ENCODE assay signal across 1 mouse cellular context in the genomic region with DNA sequence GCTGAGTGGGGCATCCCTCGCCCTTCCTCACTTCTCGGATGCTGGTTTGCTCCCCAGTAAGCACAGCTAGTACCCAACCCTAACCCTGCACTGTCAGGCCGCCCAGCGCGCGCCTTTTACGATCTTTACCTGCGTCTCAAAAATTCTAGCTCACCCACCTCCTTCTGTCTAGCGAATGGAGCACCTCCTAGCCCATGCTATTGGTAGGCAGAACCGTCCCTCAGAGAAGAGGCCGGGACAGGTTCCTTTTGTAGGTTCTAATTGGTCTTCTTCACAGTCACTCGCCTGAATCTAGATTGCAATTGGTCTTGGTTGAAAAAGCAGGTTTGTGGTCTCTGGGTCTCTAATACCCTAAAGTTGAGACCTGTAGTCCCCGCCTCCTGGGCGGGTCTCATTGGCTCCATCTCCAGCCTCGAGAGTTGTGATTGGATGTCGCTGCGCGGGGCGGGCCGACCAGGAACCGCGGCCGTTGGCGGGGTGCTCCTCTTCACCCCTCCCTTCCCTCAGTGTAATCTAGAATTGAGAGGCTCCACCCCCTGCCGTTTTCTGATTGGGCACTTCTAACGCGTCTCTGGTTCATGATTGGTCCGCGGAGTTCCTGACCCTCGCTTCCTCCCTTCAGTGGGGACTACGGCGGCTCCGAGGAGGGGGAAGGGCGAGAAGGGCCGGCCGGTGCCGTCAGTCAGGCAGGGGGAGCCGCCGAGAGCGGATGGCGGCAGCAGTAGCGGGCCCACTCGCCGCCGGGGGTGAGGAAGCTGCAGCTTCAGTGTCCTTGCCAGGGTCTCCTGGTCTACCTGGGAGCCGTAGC.
A peak's percentile ranks its signal among the peaks of the same experiment; 100 is the strongest.
TF ChIP-seq lines count a peak whose summit lies in the region.

TSS of gene Fbxo24 (minus strand) at position 505 of the 808 bp plus-strand sequence.
TSS of gene Lrch4 (plus strand) at position 624 of the 808 bp plus-strand sequence.
TSS of gene Gm20605 (plus strand) at position 678 of the 808 bp plus-strand sequence.

TF ChIP-seq in MEL, 35 proteins besides CTCF, POLR2A, EP300 and RAD21 (continued from another document):
- TF ChIP-seq E2F4 (IDR thresholded peaks at IDR 0.05; ENCODE audit: borderline replicate concordance, low read depth, low read length) (peak; percentile 55; the same call in 1 of the 2 replicates), HCFC1 (IDR thresholded peaks at IDR 0.05; ENCODE audit: low read depth, low read length) (peak; percentile 93), CHD2 (IDR thresholded peaks at IDR 0.05; ENCODE audit: low read length) (peak; percentile 86), POLR2AphosphoS2 (IDR thresholded peaks at IDR 0.05; ENCODE audit: low read length) (peak; percentile 72), MYB (IDR thresholded peaks at IDR 0.05; ENCODE audit: low read depth, low read length) (peak; percentile 73; the same call in 1 of the 2 replicates), KAT2A (conservative IDR thresholded peaks at IDR 0.05; ENCODE audit: low read depth, low read length) (peak; percentile 62), ZKSCAN1 (IDR thresholded peaks at IDR 0.05; ENCODE audit: low read depth, low read length) (no peak), SIN3A (IDR thresholded peaks at IDR 0.05; ENCODE audit: low read length) (peak; percentile 89), TBP (IDR thresholded peaks at IDR 0.05; ENCODE audit: low read depth, low read length) (peak; percentile 65), NELFE (IDR thresholded peaks at IDR 0.05; ENCODE audit: low read depth, low read length) (peak; percentile 86), ELF1 (IDR thresholded peaks at IDR 0.05; ENCODE audit: low read depth, low read length) (peak; percentile 94), CHD1 (IDR thresholded peaks at IDR 0.05; ENCODE audit: low read depth, low read length) (no peak), BHLHE40 (IDR thresholded peaks at IDR 0.05; ENCODE audit: borderline replicate concordance, low read depth, low read length) (0 out of 2 replicates have a peak, but pooled peaks have one; percentile 45)
